Mouse (Mus musculus): ENCODE data around the gene Mettl16.

DNA sequence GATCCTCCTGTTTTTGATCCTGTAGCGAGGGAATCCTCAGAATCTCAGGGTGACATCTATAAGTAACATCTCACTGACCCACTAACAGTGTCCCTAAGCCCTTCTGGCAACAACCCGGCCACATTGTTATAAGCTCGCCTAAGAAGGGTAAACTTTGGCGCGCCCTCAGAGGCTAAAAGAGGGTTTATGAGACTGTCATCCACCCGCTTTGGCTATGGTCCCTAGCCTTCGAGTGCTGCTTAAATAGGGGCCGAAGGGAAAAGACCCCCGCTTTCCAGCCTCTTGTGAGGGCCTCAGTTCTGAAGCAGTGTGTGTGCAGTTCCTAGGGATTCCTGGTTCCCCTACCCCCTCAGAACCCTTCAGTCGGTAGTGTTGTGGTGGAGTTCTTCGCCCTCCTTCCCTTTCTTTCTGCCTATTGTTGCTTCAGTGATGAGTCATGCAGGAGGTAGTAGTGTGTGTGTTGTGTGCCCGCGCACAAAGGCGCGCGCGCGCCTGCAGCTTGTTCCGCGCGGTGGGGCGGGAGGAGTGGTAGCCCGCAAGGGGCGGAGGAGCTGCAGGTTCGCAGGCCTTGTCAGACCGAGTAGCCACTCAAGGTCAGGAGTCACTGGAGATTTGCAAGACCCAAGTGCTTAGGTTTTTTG lies 62.0 kb downstream of the Mettl16 start:
- TF ChIP-seq CTCF (IDR thresholded peaks at IDR 0.05; ENCODE audit: low read depth, low read length) (no peak), GATA1 (IDR thresholded peaks at IDR 0.05; ENCODE audit: borderline replicate concordance, low read length) (no peak), TAL1 (conservative IDR thresholded peaks at IDR 0.05; ENCODE audit: low read depth, low read length) (no peak), POLR2AphosphoS5 (IDR thresholded peaks at IDR 0.05; ENCODE audit: insufficient replicate concordance, low read depth, low read length) (no peak), GATA2 (IDR thresholded peaks at IDR 0.05; ENCODE audit: borderline replicate concordance, low read depth, low read length) (no peak)
